8 mouse cellular contexts compared by ENCODE assay signal in the genomic region with DNA sequence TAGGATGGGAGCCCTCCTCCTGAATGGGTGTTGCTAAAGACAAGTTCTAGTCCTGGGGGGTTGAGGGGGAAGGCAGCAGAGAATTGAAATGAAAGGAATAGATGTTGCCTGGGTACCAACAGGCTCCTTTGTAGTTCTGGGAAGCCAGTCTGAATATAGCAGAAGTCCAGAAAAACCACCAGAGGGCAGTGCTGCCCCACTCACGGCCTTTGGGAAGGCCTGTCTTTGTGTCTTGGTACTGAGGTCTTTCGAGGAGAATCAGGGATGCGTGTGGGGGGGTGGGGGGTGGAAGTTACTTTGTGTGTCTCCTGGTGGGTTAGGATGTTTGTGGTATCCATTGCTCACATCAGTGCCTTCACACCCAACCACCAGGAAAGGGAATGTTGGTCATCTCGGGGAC. TPM values are rescaled to one million over a fixed set of nuclear protein-coding genes. Genes with fewer than 3 reads are reported as not detected.
DNase-seq lines count a peak whose midpoint lies in the region; ATAC-seq lines count a peak whose summit lies in the region.
"Had no signal": no experiment of that assay in that cellular context is flagged by ENCODE, and none has a peak within 500 bp of the region (broad histone marks: within the 10 kb centered on the region; RNA-seq: fewer than 3 reads in every experiment).

No protein-coding gene starts in this region.

- DNase-seq in MN1 (ENCODE audit: low spot score), result peak; percentile 82
- peak; percentile 29 for DNase-seq in cerebellum, adult 9-10 months
- DNase-seq in gastrocnemius, postnatal 14 days, result peak; percentile 70
- DNase-seq in kidney, postnatal 4 days, result peak; percentile 82 to 83
- peak; percentile 78 for DNase-seq in right cerebral cortex, postnatal 4 days

- intact Hi-C loops in gastrocnemius, postnatal 14 days (cut with DNase I; ENCODE audit: low total_unique reads), result loop anchor here (1.0 to 5.0 kb wide), 2 partner anchors 205 to 263 kb away; no protein-coding TSS in a partner anchor

- ATAC-seq in CD4-positive, CD25-positive, alpha-beta regulatory T cell, adult 4 months, result peak; percentile 71
- ATAC-seq in megakaryocyte, adult 5-6 weeks (ENCODE audit: poor library complexity, severe bottlenecking), result peak; percentile 83

RNA-seq across cellular contexts. Expression of a gene that starts 29.7 kb away (rescaled TPM):
- polyA plus RNA-seq in CD4-positive, CD25-positive, alpha-beta regulatory T cell, adult 4 months (2017; shearing (Covaris generic)), result not detected
- total RNA-seq in gastrocnemius, postnatal 14 days (2021), result 1 to 10 TPM; 2.5 to 2.9 TPM
- total RNA-seq in megakaryocyte, adult 5-6 weeks (2015), result not detected in 2 replicates
- total RNA-seq in megakaryocyte, adult 5-6 weeks (2017), result 0.48 TPM in 1 of 2 replicates, not detected in the other

RNA-seq across cellular contexts. Expression of a gene that starts 39.8 kb away (rescaled TPM):
- polyA plus RNA-seq in CD4-positive, CD25-positive, alpha-beta regulatory T cell, adult 4 months (2017; shearing (Covaris generic)), result 100 to 1,000 TPM; 177 to 185 TPM
- total RNA-seq in gastrocnemius, postnatal 14 days (2021), result 100 to 1,000 TPM; 328 to 375 TPM
- total RNA-seq in megakaryocyte, adult 5-6 weeks (2015), result 87.6 and 88.1 TPM in 2 replicates
- total RNA-seq in megakaryocyte, adult 5-6 weeks (2017), result 35.7 and 48.5 TPM in 2 replicates

RNA-seq across cellular contexts. Expression of a gene that starts 39.9 kb away (rescaled TPM):
- not detected for polyA plus RNA-seq in CD4-positive, CD25-positive, alpha-beta regulatory T cell, adult 4 months (2017; shearing (Covaris generic))
- not detected for total RNA-seq in gastrocnemius, postnatal 14 days (2021)
- 0.25 TPM in 1 of 2 replicates, not detected in the other for total RNA-seq in megakaryocyte, adult 5-6 weeks (2015)
- not detected in 2 replicates for total RNA-seq in megakaryocyte, adult 5-6 weeks (2017)
- polyA plus RNA-seq: liver, embryonic 15.5 days had no signal

Comparison
In these comparisons a context has a peak if more than half of its experiments do, and no peak if none do; other contexts are left out.
1. Peak in every context shown above with its lines: DNase-seq and ATAC-seq.
2. DNase-seq: peak in every context shown above with its lines; median percentile 82 in kidney, postnatal 4 days; 82 in MN1; 78 in right cerebral cortex, postnatal 4 days; 70 in gastrocnemius, postnatal 14 days; 29 in cerebellum, adult 9-10 months.